In genomic region chr13:102984550-102984949, GRCm38 (mm10) we compare ENCODE assay signal across 24 mouse cellular contexts.
DNase-seq lines count a peak whose midpoint lies in the region; ATAC-seq and TF ChIP-seq lines count a peak whose summit lies in the region.
"Had no signal": no experiment of that assay in that cellular context is flagged by ENCODE, and none has a peak within 500 bp of the region (broad histone marks: within the 10 kb centered on the region; RNA-seq: fewer than 3 reads in every experiment).

No protein-coding gene starts in this region.

- no peak for TF ChIP-seq EP300 in heart, adult 2 months (IDR thresholded peaks at IDR 0.05; ENCODE audit: insufficient read depth, low read depth, low read length)
- no peak for TF ChIP-seq EP300 in stomach, postnatal 0 days (optimal IDR thresholded peaks at IDR 0.05)

- no peaks in the 10 kb centered on the region for H3K79me2 ChIP-seq in heart, adult 2 months (replicated peaks; ENCODE audit: control insufficient read depth, insufficient read depth, low read length)

- intact Hi-C loops in heart, adult 2 months (cut with DNase I), result no loop called here

- no peaks in the 10 kb centered on the region; the same call in 1 of the 2 replicates for H3K4me1 ChIP-seq in heart, adult 2 months (ENCODE audit: control insufficient read depth, insufficient read depth, low read length)
- H3K4me1 ChIP-seq in stomach, postnatal 0 days (replicated peaks; ENCODE audit: control insufficient read depth, insufficient read depth), result no peaks in the 10 kb centered on the region
- H3K4me1 ChIP-seq: embryonic facial prominence, embryonic 13.5 days; forebrain, embryonic 15.5 days; hindbrain, embryonic 15.5 days; limb, embryonic 10.5 days; stomach, embryonic 15.5 days had no signal

- H3K27ac ChIP-seq in heart, adult 2 months, result no peak overlapping the region
- H3K27ac ChIP-seq in layer of hippocampus, adult 2 months, result no peak overlapping the region
- H3K27ac ChIP-seq in stomach, postnatal 0 days (replicated peaks), result no peak overlapping the region
- H3K27ac ChIP-seq: embryonic facial prominence, embryonic 13.5 days; forebrain, embryonic 15.5 days; hindbrain, embryonic 15.5 days; kidney, postnatal 0 days; limb, embryonic 10.5 days; neural tube, embryonic 13.5 days; stomach, embryonic 15.5 days had no signal

- 98% methylated on average over 4 of the region's 4 CpGs for WGBS in heart, adult 2 months
- 92% methylated on average over 4 of the region's 4 CpGs for WGBS in stomach, postnatal 0 days

- no peak for TF ChIP-seq POLR2A in heart, adult 2 months (IDR thresholded peaks at IDR 0.05; ENCODE audit: insufficient read depth, low read depth, low read length)

- peak; percentile 41 for TF ChIP-seq CTCF in heart, adult 2 months (IDR thresholded peaks at IDR 0.05)
- TF ChIP-seq CTCF in layer of hippocampus, adult 2 months (conservative IDR thresholded peaks at IDR 0.05), result peak; percentile 53
- peak; percentile 23 for TF ChIP-seq CTCF in stomach, postnatal 0 days (IDR thresholded peaks at IDR 0.05; ENCODE audit: low read depth)

- ATAC-seq in stomach, postnatal 0 days (ENCODE audit: low FRiP score, low TSS enrichment), result no peak
- ATAC-seq: forebrain, embryonic 15.5 days; Patski had no signal

- no peak overlapping the region for H3K4me2 ChIP-seq in stomach, postnatal 0 days (replicated peaks; ENCODE audit: low read depth)
- H3K4me2 ChIP-seq: embryonic facial prominence, embryonic 13.5 days; forebrain, embryonic 15.5 days; hindbrain, embryonic 15.5 days; neural tube, embryonic 13.5 days; stomach, embryonic 15.5 days had no signal

- H3K9me3 ChIP-seq in stomach, postnatal 0 days (ENCODE audit: control insufficient read depth, low read length), result no peaks in the 10 kb centered on the region
- H3K9me3 ChIP-seq: forebrain, embryonic 15.5 days; hindbrain, embryonic 15.5 days; limb, embryonic 10.5 days; neural tube, embryonic 13.5 days; stomach, embryonic 15.5 days had no signal

- no peak overlapping the region for H3K9ac ChIP-seq in heart, adult 2 months (ENCODE audit: low read depth, low read length)
- H3K9ac ChIP-seq in stomach, postnatal 0 days (ENCODE audit: low read length), result no peak overlapping the region
- H3K9ac ChIP-seq: embryonic facial prominence, embryonic 13.5 days; forebrain, embryonic 15.5 days; hindbrain, embryonic 15.5 days; neural tube, embryonic 13.5 days; stomach, embryonic 15.5 days had no signal

- DNase-seq in heart, adult 2 months, result no peak
- DNase-seq in heart, adult 18-20 months, result no peak
- DNase-seq in layer of hippocampus, adult 2 months (ENCODE audit: low spot score in 2 of 2), result no peak
- no peak for DNase-seq in layer of hippocampus, postnatal 14 days (ENCODE audit: low spot score in 2 of 2)
- DNase-seq in right cerebral cortex, postnatal 4 days, result peak; percentile 8
- DNase-seq in right cerebral cortex, postnatal 36 days (ENCODE audit: low spot score in 2 of 2), result no peak
- no peak for DNase-seq in stomach, postnatal 0 days (ENCODE audit: low spot score)
- DNase-seq in urinary bladder, adult 2 months (ENCODE audit: low spot score), result no peak
- DNase-seq: adrenal gland, postnatal 25 days; cerebellum, adult 11 months; cerebellum, postnatal 10 days; heart, postnatal 14 days; kidney, adult 18-20 months; lung, adult 2 months; lung, postnatal 4 days; thymus, adult 2 months had no signal

- H3K27me3 ChIP-seq in heart, adult 2 months (ENCODE audit: control insufficient read depth, insufficient read depth, low read length), result no peaks in the 10 kb centered on the region
- H3K27me3 ChIP-seq in stomach, postnatal 0 days (ENCODE audit: control insufficient read depth, insufficient read depth, low read length), result no peaks in the 10 kb centered on the region
- H3K27me3 ChIP-seq: embryonic facial prominence, embryonic 13.5 days; forebrain, embryonic 15.5 days; hindbrain, embryonic 15.5 days; neural tube, embryonic 13.5 days; Patski; stomach, embryonic 15.5 days had no signal

- no peak overlapping the region for H3K4me3 ChIP-seq in heart, adult 2 months
- no peak overlapping the region for H3K4me3 ChIP-seq in layer of hippocampus, adult 2 months
- H3K4me3 ChIP-seq in stomach, postnatal 0 days (ENCODE audit: low read depth, low read length), result no peak overlapping the region
- H3K4me3 ChIP-seq: embryonic facial prominence, embryonic 13.5 days; forebrain, embryonic 15.5 days; hindbrain, embryonic 15.5 days; limb, embryonic 10.5 days; neural tube, embryonic 13.5 days; stomach, embryonic 15.5 days had no signal

- H3K36me3 ChIP-seq in heart, adult 2 months (ENCODE audit: control insufficient read depth, insufficient read depth, low read length), result no peaks in the 10 kb centered on the region
- no peaks in the 10 kb centered on the region for H3K36me3 ChIP-seq in stomach, postnatal 0 days (ENCODE audit: control insufficient read depth, insufficient read depth, low read length)
- H3K36me3 ChIP-seq: embryonic facial prominence, embryonic 13.5 days; forebrain, embryonic 15.5 days; hindbrain, embryonic 15.5 days; limb, embryonic 10.5 days; neural tube, embryonic 13.5 days; stomach, embryonic 15.5 days had no signal
